Mouse (Mus musculus) midbrain, embryonic 14.5 days (tissue): ENCODE measurements around the gene Gzme. TPM values are rescaled to one million over a fixed set of nuclear protein-coding genes. Genes with fewer than 3 reads are reported as not detected.
"Not testable (repeated sequence)": the region's sequence is repeated elsewhere in the genome, so short reads cannot be mapped to it uniquely, and the experiment has no call there.

Experiments
- ATAC-seq: fragments of 200-750 bp; cut with Nextera tagmentation; 2 replicates; pipeline ENCODE4 v1.8.0; 2017; ENCODE audit warnings: moderate number of reproducible peaks, moderate library complexity; ENCODE audit not compliant: low FRiP score, low TSS enrichment
- DNase-seq: peaks from one replicate; pipeline ENCODE4 v3.0.0-alpha.2; 2015
- H3K27ac ChIP-seq: fragments of 300-500 bp; sonication (generic); replicated peaks from 2 replicates; pipeline ENCODE4 v1.5.1; 2014; ENCODE audit warnings: mild to moderate bottlenecking, low read depth, low read length, moderate library complexity
- H3K27me3 ChIP-seq: fragments of 300-500 bp; sonication (generic); 2 replicates; pipeline ENCODE4 v1.6.1; 2014; ENCODE audit warnings: low read length, control low read depth, mixed read lengths; ENCODE audit not compliant: control insufficient read depth, insufficient read depth
- H3K36me3 ChIP-seq: fragments of 300-500 bp; sonication (generic); 2 replicates; pipeline ENCODE4 v1.6.1; 2014; ENCODE audit warnings: low read length, control low read depth; ENCODE audit not compliant: control insufficient read depth, insufficient read depth
- H3K4me1 ChIP-seq: fragments of 300-500 bp; sonication (generic); 2 replicates; pipeline ENCODE4 v1.6.1; 2014; ENCODE audit warnings: mild to moderate bottlenecking, antibody characterized with exemption, low read length, control low read depth; ENCODE audit not compliant: control insufficient read depth, insufficient read depth
- H3K4me2 ChIP-seq: fragments of 300-500 bp; sonication (generic); 2 replicates; pipeline ENCODE4 v1.6.1; 2014; ENCODE audit warnings: mild to moderate bottlenecking, low read length, moderate library complexity
- H3K4me3 ChIP-seq: fragments of 300-500 bp; sonication (generic); replicated peaks from 2 replicates; pipeline ENCODE4 v1.5.1; 2014; ENCODE audit warnings: low read depth, low read length
- H3K9ac ChIP-seq: fragments of 300-500 bp; sonication (generic); replicated peaks from 2 replicates; pipeline ENCODE4 v1.6.1; 2014; ENCODE audit warnings: mild to moderate bottlenecking, low read length, moderate library complexity
- H3K9me3 ChIP-seq: fragments of 300-500 bp; sonication (generic); 2 replicates; pipeline ENCODE4 v1.6.1; 2016; ENCODE audit warnings: low read length, control low read depth, mixed read lengths; ENCODE audit not compliant: control insufficient read depth
- WGBS: fragments of 180-500 bp; shearing (Covaris S2); extraction: QIAGEN DNeasy Blood & Tissue Kit; methylation state at CpG from one replicate; pipeline ENCODE4 v1.1.7; 2014; 5-methylcytosine and 5-hydroxymethylcytosine counted together
- polyA plus RNA-seq: library from polyadenylated mRNA; unstranded; fragments of >200 nt; fragmentation: Nextera tagmentation; extraction: Ambion mirVana; gene quantifications from 2 replicates; pipeline ENCODE4 v1.2.1, GENCODE M21; 2014

Gene Gzme
- not detected in 2 replicates for polyA plus RNA-seq

DNA sequence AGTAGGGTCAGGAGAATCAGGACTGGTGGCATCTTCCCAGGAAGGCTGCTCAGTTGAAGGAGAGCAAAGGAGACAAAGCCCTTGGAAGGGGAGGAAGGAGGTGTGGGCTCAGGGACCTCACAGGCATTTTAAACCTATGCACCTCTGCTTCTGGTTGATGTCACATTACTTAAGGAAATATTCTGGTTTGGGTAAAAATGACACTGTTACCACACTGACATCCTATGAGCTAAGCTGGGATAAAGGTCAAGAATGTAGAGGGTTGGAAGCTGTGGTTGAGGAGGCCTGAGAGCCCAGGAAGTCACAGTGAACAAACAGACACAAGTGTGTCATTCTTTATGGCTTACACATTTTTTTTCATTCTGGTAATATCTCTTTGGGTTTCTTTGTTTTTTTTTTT lies at the start of gene Gzme:
Gene Gzme, minus strand, starts transcription at position 101 of the 400 bp plus-strand sequence.
- H3K9me3 ChIP-seq: no peaks in the 10 kb centered on the region
- ATAC-seq (no peak), DNase-seq (no peak)
- no peak within 1 kb of the TSS for H3K4me2 ChIP-seq
- no peak within 1 kb of the TSS for H3K4me3 ChIP-seq
- no peaks in the 10 kb centered on the region for H3K27me3 ChIP-seq
- H3K4me1 ChIP-seq: no peaks in the 10 kb centered on the region
- H3K9ac ChIP-seq: no peak within 1 kb of the TSS
- no peaks in the 10 kb centered on the region for H3K36me3 ChIP-seq
- no peak within 1 kb of the TSS for H3K27ac ChIP-seq

DNA sequence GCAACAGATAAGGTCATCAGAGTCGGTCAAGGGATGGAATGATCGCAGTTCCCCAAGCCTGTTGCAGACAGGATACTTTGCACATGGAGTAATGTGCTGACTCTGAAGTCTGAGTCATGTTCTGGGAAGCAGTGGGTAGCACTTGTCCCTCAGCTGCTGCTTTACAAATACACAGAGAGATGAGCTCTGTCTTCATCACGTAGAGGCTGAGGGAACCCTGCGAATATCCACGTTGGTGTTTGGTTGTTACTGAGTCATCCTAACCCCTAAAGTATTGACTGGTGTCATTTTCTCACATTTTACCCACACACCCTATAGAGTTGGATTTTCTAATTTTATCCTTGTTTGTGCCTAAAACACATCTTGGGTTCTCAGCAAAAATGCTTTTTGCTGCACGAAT lies 47.6 kb upstream of the Gzme start:
- no peak for ATAC-seq

DNA sequence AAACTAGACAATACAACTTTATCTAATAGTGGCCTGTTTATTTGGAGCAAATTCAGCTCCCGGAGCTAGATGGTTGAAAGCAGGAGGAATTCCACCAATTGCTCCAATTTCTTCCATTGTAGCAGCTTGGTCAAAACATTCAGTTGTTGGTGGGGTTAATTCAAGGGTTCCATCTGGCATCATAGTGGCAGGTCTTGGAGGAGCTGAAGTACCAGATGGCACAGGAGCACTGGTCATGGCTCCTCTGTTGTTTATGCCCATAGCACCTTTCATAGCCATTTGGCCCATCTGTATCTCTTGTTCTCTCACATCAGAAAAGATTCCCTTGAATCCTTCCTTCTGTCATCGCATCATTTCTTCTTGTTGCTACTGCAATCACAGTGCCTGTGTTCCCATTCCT lies 41.7 kb upstream of the Gzme start:
- Histone ChIP-seq H3K4me3 (no peak overlapping the region), H3K4me1 (no peaks in the 10 kb centered on the region), H3K4me2 (no peak overlapping the region), H3K27ac (no peak overlapping the region), H3K9me3 (no peaks in the 10 kb centered on the region), H3K36me3 (no peaks in the 10 kb centered on the region), H3K27me3 (no peaks in the 10 kb centered on the region), H3K9ac (no peak overlapping the region)
- 93% methylated on average over 2 of the region's 2 CpGs for WGBS
- no peak for ATAC-seq
- DNase-seq: no peak

More for the DNA sequence above, 47.6 kb upstream of the Gzme start:
- Histone ChIP-seq H3K4me3 (no peak overlapping the region), H3K27me3 (no peaks in the 10 kb centered on the region), H3K36me3 (no peaks in the 10 kb centered on the region), H3K4me2 (no peak overlapping the region), H3K27ac (no peak overlapping the region), H3K9ac (no peak overlapping the region), H3K4me1 (no peaks in the 10 kb centered on the region), H3K9me3 (no peaks in the 10 kb centered on the region)
- WGBS: 85% methylated on average over 6 of the region's 6 CpGs
- DNase-seq: no peak

DNA sequence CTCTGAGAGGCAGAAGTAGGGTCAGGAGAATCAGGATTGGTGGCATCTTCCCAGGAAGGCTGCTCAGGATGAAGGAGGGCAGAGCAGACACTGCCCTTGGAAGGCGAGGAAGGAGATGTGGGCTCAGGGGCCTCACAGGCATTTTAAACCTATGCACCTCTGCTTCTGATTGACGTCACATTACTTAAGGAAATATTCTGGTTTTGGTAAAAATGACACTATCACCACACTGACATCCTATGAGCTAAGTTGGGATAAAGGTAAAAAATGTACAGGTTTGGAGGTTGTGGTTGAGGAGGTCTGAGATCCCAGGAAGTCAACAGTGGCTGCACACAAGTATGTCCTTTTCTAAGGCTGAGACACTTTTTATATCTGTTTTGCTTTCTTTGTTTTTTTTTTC lies 39.1 kb upstream of the Gzme start, which contains the start of gene Gzmg:
Gene Gzmg, minus strand, starts transcription at position 101 of the 400 bp plus-strand sequence.
- WGBS: 83% methylated on average over 2 of the region's 2 CpGs
- not testable (repeated sequence) for H3K27ac ChIP-seq, H3K4me1 ChIP-seq, ATAC-seq, H3K4me3 ChIP-seq, H3K9ac ChIP-seq, H3K9me3 ChIP-seq, DNase-seq, H3K36me3 ChIP-seq, H3K27me3 ChIP-seq, H3K4me2 ChIP-seq

DNA sequence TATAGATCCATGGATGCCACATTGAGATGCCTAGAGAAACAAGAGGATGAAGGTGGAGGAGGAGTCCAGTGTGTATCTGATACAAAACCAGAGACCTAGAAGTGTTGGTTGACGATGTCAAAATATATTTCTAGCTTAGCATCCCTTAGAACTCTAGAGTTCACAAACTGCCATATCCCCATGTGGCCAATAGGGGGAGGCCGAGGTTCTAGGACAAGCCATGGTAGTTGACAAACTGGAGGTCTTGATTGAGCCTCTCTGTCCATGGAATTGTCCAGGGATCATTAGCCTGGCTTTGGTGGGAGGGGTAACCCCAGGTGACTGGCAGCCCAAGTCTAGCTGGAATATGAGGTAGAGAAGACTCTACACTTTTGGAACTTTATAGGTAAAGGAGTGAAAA lies 34.9 kb upstream of the Gzme start:
- Histone ChIP-seq H3K9ac (no peak overlapping the region), H3K9me3 (no peaks in the 10 kb centered on the region), H3K27me3 (no peaks in the 10 kb centered on the region), H3K4me3 (no peak overlapping the region), H3K4me2 (no peak overlapping the region), H3K4me1 (no peaks in the 10 kb centered on the region), H3K27ac (no peak overlapping the region), H3K36me3 (no peaks in the 10 kb centered on the region)
- WGBS: 71% methylated on average over 2 of the region's 2 CpGs
- no peak for DNase-seq
- ATAC-seq: no peak

DNA sequence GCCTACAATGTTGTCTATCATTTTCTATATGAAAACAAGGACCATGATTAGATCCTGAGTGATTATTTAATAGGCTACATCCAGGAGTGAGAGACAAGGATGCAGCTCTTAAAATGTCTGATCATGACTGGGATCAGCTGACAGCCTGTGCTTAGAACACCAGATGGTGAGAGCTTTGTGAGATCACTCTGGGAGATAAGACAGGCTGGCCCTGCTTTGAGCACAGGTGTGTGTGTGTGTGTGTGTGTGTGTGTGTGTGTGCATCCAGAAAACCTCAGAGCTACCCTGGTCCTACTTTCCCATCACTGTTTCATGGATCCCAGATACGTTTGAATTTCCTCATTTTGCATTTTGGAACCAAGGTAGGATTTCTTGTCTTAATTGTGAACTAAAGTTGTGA lies 13.2 kb upstream of the Gzme start:
- not testable (repeated sequence) for H3K9me3 ChIP-seq, ATAC-seq, H3K9ac ChIP-seq, H3K27me3 ChIP-seq, H3K4me3 ChIP-seq, H3K27ac ChIP-seq, H3K4me1 ChIP-seq, DNase-seq, H3K4me2 ChIP-seq, H3K36me3 ChIP-seq
- 87% methylated on average over 1 of the region's 1 CpGs for WGBS

DNA sequence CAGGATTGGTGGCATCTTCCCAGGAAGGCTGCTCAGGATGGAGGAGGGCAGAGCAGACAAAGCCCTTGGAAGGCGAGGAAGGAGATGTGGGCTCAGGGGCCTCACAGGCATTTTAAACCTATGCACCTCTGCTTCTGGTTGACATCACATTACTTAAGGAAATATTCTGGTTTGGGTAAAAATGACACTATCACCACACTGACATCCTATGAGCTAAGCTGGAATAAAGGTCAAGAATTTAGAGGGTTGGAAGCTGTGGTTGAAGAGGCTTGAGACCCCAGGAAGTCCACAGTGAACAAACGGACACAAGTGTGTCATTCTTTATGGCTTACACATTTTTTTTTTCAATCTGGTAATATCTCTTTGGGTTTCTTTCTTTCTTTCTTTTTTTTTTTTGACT lies 12.1 kb upstream of the Gzme start, which contains the start of gene Gzmd:
Gene Gzmd, minus strand, starts transcription at position 101 of the 400 bp plus-strand sequence.
- H3K9me3 ChIP-seq, H3K9ac ChIP-seq, ATAC-seq, H3K4me2 ChIP-seq, H3K36me3 ChIP-seq, H3K4me3 ChIP-seq, DNase-seq, H3K4me1 ChIP-seq, H3K27me3 ChIP-seq, H3K27ac ChIP-seq: not testable (repeated sequence)
- 84% methylated on average over 2 of the region's 2 CpGs for WGBS

DNA sequence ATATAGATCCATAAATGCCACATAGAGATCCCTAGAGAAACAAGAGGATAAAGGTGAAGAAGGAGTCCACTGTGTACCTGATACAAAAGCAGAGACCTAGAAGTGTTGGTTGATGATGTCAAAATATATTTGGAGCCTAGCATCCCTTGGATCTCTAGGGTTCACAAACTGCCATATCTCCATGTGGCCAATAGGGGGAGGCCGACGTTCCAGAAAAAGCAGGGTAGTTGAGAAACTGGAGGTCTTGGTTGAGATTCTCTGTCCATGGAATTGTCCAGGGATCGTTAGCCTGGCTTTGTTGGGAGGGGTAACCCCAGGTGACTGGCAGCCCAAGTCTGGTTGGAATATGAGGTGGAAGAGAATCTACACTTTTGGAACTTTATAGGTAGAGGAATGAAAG lies 7.9 kb upstream of the Gzme start:
- no peak overlapping the region for H3K4me2 ChIP-seq
- 49% methylated on average over 3 of the region's 3 CpGs for WGBS
- no peak overlapping the region for H3K27ac ChIP-seq
- no peaks in the 10 kb centered on the region for H3K9me3 ChIP-seq
- no peak overlapping the region for H3K9ac ChIP-seq
- H3K4me1 ChIP-seq: no peaks in the 10 kb centered on the region
- ATAC-seq: no peak
- no peaks in the 10 kb centered on the region for H3K27me3 ChIP-seq
- H3K36me3 ChIP-seq: no peaks in the 10 kb centered on the region
- no peak for DNase-seq
- H3K4me3 ChIP-seq: no peak overlapping the region

DNA sequence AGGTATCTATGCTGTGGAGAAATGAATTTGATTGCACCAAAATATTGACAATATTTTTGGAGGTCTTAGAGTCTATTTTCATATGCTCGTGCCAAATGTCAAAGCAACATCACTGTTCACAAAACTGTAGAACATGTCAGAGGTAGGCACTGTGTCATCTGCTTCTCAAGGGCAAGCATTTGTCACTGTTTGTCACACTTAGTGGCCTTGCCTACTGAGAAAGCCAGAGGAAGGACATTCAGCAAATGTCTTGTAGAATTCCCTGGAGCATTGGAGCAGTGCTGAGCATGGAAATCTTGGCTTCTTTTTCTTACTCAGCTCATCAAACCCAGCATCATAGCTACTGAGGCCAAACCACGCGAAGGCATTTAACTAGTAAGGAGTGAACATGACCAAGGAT lies 3.1 kb upstream of the Gzme start:
- Histone ChIP-seq H3K27me3 (no peaks in the 10 kb centered on the region), H3K9ac (no peak overlapping the region), H3K4me1 (no peaks in the 10 kb centered on the region), H3K9me3 (no peaks in the 10 kb centered on the region), H3K27ac (no peak overlapping the region), H3K4me3 (no peak overlapping the region), H3K36me3 (no peaks in the 10 kb centered on the region), H3K4me2 (no peak overlapping the region)
- DNase-seq: no peak
- 87% methylated on average over 3 of the region's 3 CpGs for WGBS
- no peak for ATAC-seq
